Mouse (Mus musculus): ENCODE results near the gene Mip. TPM values are rescaled to one million over a fixed set of nuclear protein-coding genes. Genes with fewer than 3 reads are reported as not detected.
A peak's percentile ranks its signal among the peaks of the same experiment; 100 is the strongest.

The Mip gene
- total RNA-seq, 2 experiments from 2014 or later, result not detected

- Histone ChIP-seq H3K27ac (no peak overlapping the region), H3K4me3 (no peak overlapping the region)
- DNase-seq (ENCODE audit: extremely low spot score in 1 of 2, low spot score in 2 of 2), result no peak
- intact Hi-C loops (cut with DNase I), result no loop called here
- no peak for TF ChIP-seq CTCF (IDR thresholded peaks at IDR 0.05)
These were observed 32.5 kb upstream of the Mip start for GRCm38 (mm10) chr10:128193113-128193512.

- intact Hi-C loops (cut with DNase I), result no loop called here
- peak; percentile 98 for DNase-seq (ENCODE audit: extremely low spot score in 1 of 2, low spot score in 2 of 2)
- no peak for TF ChIP-seq CTCF (IDR thresholded peaks at IDR 0.05)
- peak within 1 kb of the TSS; percentile 92 for H3K27ac ChIP-seq
- peak within 1 kb of the TSS; percentile 95 for H3K4me3 ChIP-seq
These were observed 31.6 kb upstream of the Mip start, which contains the start of gene Gls2 for GRCm38 (mm10) chr10:128194024-128194550. Gene Gls2 (plus strand): TSS chr10:128194457.

- intact Hi-C loops (cut with DNase I), result no loop called here
- Histone ChIP-seq H3K27ac (peak overlapping the region; percentile 92), H3K4me3 (peak overlapping the region; percentile 95)
- DNase-seq (ENCODE audit: extremely low spot score in 1 of 2, low spot score in 2 of 2), result peak; percentile 59 to 64
- TF ChIP-seq CTCF (IDR thresholded peaks at IDR 0.05), result no peak
These were observed 30.8 kb upstream of the Mip start for GRCm38 (mm10) chr10:128194551-128195461.

- TF ChIP-seq CTCF (IDR thresholded peaks at IDR 0.05), result no peak
- no peak for DNase-seq (ENCODE audit: extremely low spot score in 1 of 2, low spot score in 2 of 2)
- no peak overlapping the region for H3K27ac ChIP-seq
- H3K4me3 ChIP-seq, result no peak overlapping the region
- intact Hi-C loops (cut with DNase I), result no loop called here
These were observed 23.8 kb upstream of the Mip start for GRCm38 (mm10) chr10:128201856-128202255.

GRCm38 (mm10) chr10:128204941-128205340 lies 20.7 kb upstream of the Mip start:
- Histone ChIP-seq H3K4me3 (no peak overlapping the region), H3K27ac (no peak overlapping the region)
- no peak for TF ChIP-seq CTCF (IDR thresholded peaks at IDR 0.05)
- DNase-seq (ENCODE audit: extremely low spot score in 1 of 2, low spot score in 2 of 2), result no peak
- intact Hi-C loops (cut with DNase I), result no loop called here

GRCm38 (mm10) chr10:128208326-128208725 lies 17.3 kb upstream of the Mip start:
- H3K4me3 ChIP-seq, result no peak overlapping the region
- no peak overlapping the region for H3K27ac ChIP-seq
- intact Hi-C loops (cut with DNase I), result no loop called here
- TF ChIP-seq CTCF (IDR thresholded peaks at IDR 0.05), result no peak
- no peak for DNase-seq (ENCODE audit: extremely low spot score in 1 of 2, low spot score in 2 of 2)

GRCm38 (mm10) chr10:128209311-128210009 lies 16.2 kb upstream of the Mip start:
- intact Hi-C loops (cut with DNase I), result no loop called here
- no peak for TF ChIP-seq CTCF (IDR thresholded peaks at IDR 0.05)
- Histone ChIP-seq H3K4me3 (no peak overlapping the region), H3K27ac (no peak overlapping the region)
- DNase-seq (ENCODE audit: extremely low spot score in 1 of 2, low spot score in 2 of 2), result no peak

GRCm38 (mm10) chr10:128210131-128210530 lies 15.5 kb upstream of the Mip start:
- Histone ChIP-seq H3K27ac (no peak overlapping the region), H3K4me3 (no peak overlapping the region)
- no peak for DNase-seq (ENCODE audit: extremely low spot score in 1 of 2, low spot score in 2 of 2)
- no peak for TF ChIP-seq CTCF (IDR thresholded peaks at IDR 0.05)
- intact Hi-C loops (cut with DNase I), result no loop called here

- TF ChIP-seq CTCF (IDR thresholded peaks at IDR 0.05), result no peak
- H3K27ac ChIP-seq, result peak overlapping the region; percentile 81
- intact Hi-C loops (cut with DNase I), result loop anchor here (1.0 kb wide), 1 partner anchor 21 kb away; the partner anchor contains the start of gene Timeless
- H3K4me3 ChIP-seq, result peak overlapping the region; percentile 60
- no peak for DNase-seq (ENCODE audit: extremely low spot score in 1 of 2, low spot score in 2 of 2)
These were observed 14.7 kb upstream of the Mip start for GRCm38 (mm10) chr10:128210954-128211353.

GRCm38 (mm10) chr10:128211390-128212108 lies 14.1 kb upstream of the Mip start, which contains the start of gene Spryd4:
Gene Spryd4 (minus strand): TSS chr10:128211807.
- Histone ChIP-seq H3K4me3 (peak within 1 kb of the TSS; percentile 60), H3K27ac (peak within 1 kb of the TSS; percentile 81)
- peak; percentile 87 to 88 for DNase-seq (ENCODE audit: extremely low spot score in 1 of 2, low spot score in 2 of 2)
- intact Hi-C loops (cut with DNase I), result loop anchor here (1.0 kb wide), 1 partner anchor 21 kb away; the partner anchor contains the start of gene Timeless
- TF ChIP-seq CTCF (IDR thresholded peaks at IDR 0.05), result peak; percentile 20; the same call in 1 of the 2 replicates

- intact Hi-C loops (cut with DNase I), result no loop called here
- peak overlapping the region; percentile 60 for H3K4me3 ChIP-seq
- no peak for TF ChIP-seq CTCF (IDR thresholded peaks at IDR 0.05)
- H3K27ac ChIP-seq, result peak overlapping the region; percentile 81
- no peak for DNase-seq (ENCODE audit: extremely low spot score in 1 of 2, low spot score in 2 of 2)
These were observed 13.5 kb upstream of the Mip start for GRCm38 (mm10) chr10:128212148-128212547.

Measured in left cerebral cortex, adult 2 months (tissue).